Mouse (Mus musculus) cerebellum, adult 18-20 months (tissue): Measurements from ENCODE around the gene C530008M17Rik.
"Not testable (repeated sequence)": the region's sequence is repeated elsewhere in the genome, so short reads cannot be mapped to it uniquely, and the experiment has no call there.

Experiments used
- DNase-seq, 2 experiments: peaks; one replicate each; pipeline ENCODE4 v3.0.0; 2021

The C530008M17Rik gene

GRCm38 (mm10) chr5:76910807-76911206, 254.5 kb downstream of the C530008M17Rik start:
- no peak for DNase-seq

GRCm38 (mm10) chr5:76912522-76912921, 256.2 kb downstream of the C530008M17Rik start:
- DNase-seq = not testable (repeated sequence)

- DNase-seq = no peak
These were observed 266.5 kb downstream of the C530008M17Rik start for GRCm38 (mm10) chr5:76922833-76923232.
